Mouse (Mus musculus) CH12.LX (cell line): Measurements from ENCODE around the gene Mrs2. TPM values are rescaled to one million over a fixed set of nuclear protein-coding genes. Genes with fewer than 3 reads are reported as not detected.

Experiments used
- DNase-seq: peaks from one replicate; pipeline ENCODE4 v3.0.0-alpha.2; 2013; ENCODE audit errors: extremely low read depth
- H3K27ac ChIP-seq: 2 replicates; pipeline ENCODE4 v1.5.1; 2012; ENCODE audit warnings: low read depth, mild to moderate bottlenecking, control low read depth, moderate library complexity; ENCODE audit not compliant: insufficient read depth
- H3K27me3 ChIP-seq: replicated peaks from 2 replicates; pipeline ENCODE3; 2012; ENCODE audit warnings: inconsistent platforms
- H3K36me3 ChIP-seq, 2 experiments: replicated peaks in 1 of 2; 2 replicates each; pipeline versions ENCODE3 to v1.6.1; 2012; ENCODE audit warnings: inconsistent platforms in 1 of 2, low read length in 1 of 2, mild to moderate bottlenecking in 1 of 2, mixed read lengths in 1 of 2, moderate library complexity in 1 of 2; ENCODE audit not compliant: control insufficient read depth in 1 of 2, insufficient read depth in 1 of 2
- H3K4me1 ChIP-seq, 2 experiments: 2 replicates each; pipeline ENCODE4 v1.6.1; 2012; ENCODE audit warnings: inconsistent platforms in 1 of 2, moderate library complexity in 1 of 2; ENCODE audit not compliant: insufficient read depth in 2 of 2, control insufficient read depth in 1 of 2
- H3K4me2 ChIP-seq: 2 replicates; pipeline ENCODE4 v1.6.1; 2012; ENCODE audit warnings: low read depth, mild to moderate bottlenecking, control low read depth; ENCODE audit not compliant: poor library complexity, insufficient read depth, severe bottlenecking
- H3K4me3 ChIP-seq, 3 experiments: fragments of 150-350 bp in 1 of 3; sonication (generic) in 1 of 3; replicated peaks in 1 of 3; 2 replicates each; pipeline versions ENCODE3 to v1.5.1; 2011 to 2012; ENCODE audit warnings: low read depth in 2 of 3, low read length in 2 of 3, mild to moderate bottlenecking in 2 of 3, moderate library complexity in 2 of 3, control low read depth in 1 of 3, improper control_type of control experiment in 1 of 3, inconsistent platforms in 1 of 3, mixed read lengths in 1 of 3; ENCODE audit not compliant: poor library complexity in 1 of 3
- H3K79me2 ChIP-seq: replicated peaks from 2 replicates; pipeline ENCODE4 v1.6.1; 2012; ENCODE audit warnings: mild to moderate bottlenecking, moderate library complexity; ENCODE audit not compliant: control insufficient read depth, poor library complexity, insufficient read depth, severe bottlenecking; ENCODE audit errors: extremely low read depth
- H3K9ac ChIP-seq: 2 replicates; pipeline ENCODE4 v1.6.1; 2012; ENCODE audit warnings: low read depth, mild to moderate bottlenecking, control low read depth, moderate library complexity; ENCODE audit not compliant: insufficient read depth
- H3K9me3 ChIP-seq: replicated peaks from 2 replicates; pipeline ENCODE3; 2012; ENCODE audit warnings: low read length, inconsistent platforms, mixed read lengths
- BHLHE40 ChIP-seq: IDR thresholded peaks from 2 replicates; pipeline ENCODE4 v1.6.1; 2011; ENCODE audit warnings: mild to moderate bottlenecking, low read depth, low read length, improper control_type of control experiment
- CHD1 ChIP-seq: IDR thresholded peaks from 2 replicates; pipeline ENCODE4 v1.6.1; 2012; ENCODE audit warnings: low read depth, low read length, improper control_type of control experiment, inconsistent platforms
- CHD2 ChIP-seq: IDR thresholded peaks from 2 replicates; pipeline ENCODE4 v1.6.1; 2011; ENCODE audit warnings: low read length, improper control_type of control experiment
- CTCF ChIP-seq, 2 experiments: IDR thresholded peaks in 1 of 2; conservative IDR thresholded peaks in 1 of 2; 2 replicates each; pipeline ENCODE4 v1.5.1; 2011 to 2012; ENCODE audit warnings: low read depth in 2 of 2, low read length in 2 of 2, improper control_type of control experiment in 1 of 2, inconsistent platforms in 1 of 2, mild to moderate bottlenecking in 1 of 2, moderate library complexity in 1 of 2
- E2F4 ChIP-seq: IDR thresholded peaks from 2 replicates; pipeline ENCODE4 v1.6.1; 2011; ENCODE audit warnings: low read depth, low read length, improper control_type of control experiment; ENCODE audit not compliant: insufficient replicate concordance
- EP300 ChIP-seq: IDR thresholded peaks from 2 replicates; pipeline ENCODE4 v1.6.1; 2011; ENCODE audit warnings: low read length, improper control_type of control experiment
- ETS1 ChIP-seq: conservative IDR thresholded peaks from 2 replicates; pipeline ENCODE4 v1.6.1; 2012; ENCODE audit warnings: low read depth, mild to moderate bottlenecking, inconsistent platforms, low read length, improper control_type of control experiment, moderate library complexity
- GABPA ChIP-seq: IDR thresholded peaks from 2 replicates; pipeline ENCODE4 v1.6.1; 2012; ENCODE audit warnings: low read depth, low read length, improper control_type of control experiment, inconsistent platforms; ENCODE audit not compliant: insufficient replicate concordance
- HCFC1 ChIP-seq: IDR thresholded peaks from 2 replicates; pipeline ENCODE4 v1.6.1; 2012; ENCODE audit warnings: low read depth, mild to moderate bottlenecking, inconsistent platforms, low read length, improper control_type of control experiment
- IRF4 ChIP-seq: IDR thresholded peaks from 2 replicates; pipeline ENCODE4 v1.6.1; 2014; ENCODE audit warnings: low read depth, mild to moderate bottlenecking, inconsistent platforms, low read length, improper control_type of control experiment
- JUN ChIP-seq: IDR thresholded peaks from 2 replicates; pipeline ENCODE4 v1.6.1; 2011; ENCODE audit warnings: low read depth, mild to moderate bottlenecking, low read length, improper control_type of control experiment, moderate library complexity; ENCODE audit not compliant: insufficient read depth
- JUND ChIP-seq: conservative IDR thresholded peaks from 2 replicates; pipeline ENCODE4 v1.6.1; 2011; ENCODE audit warnings: low read depth, low read length, improper control_type of control experiment
- MAFK ChIP-seq: IDR thresholded peaks from 2 replicates; pipeline ENCODE4 v1.6.1; 2011; ENCODE audit warnings: low read length, improper control_type of control experiment; ENCODE audit not compliant: insufficient replicate concordance
- MAX ChIP-seq: IDR thresholded peaks from 2 replicates; pipeline ENCODE4 v1.6.1; 2011; ENCODE audit warnings: low read length, improper control_type of control experiment
- MAZ ChIP-seq: IDR thresholded peaks from 2 replicates; pipeline ENCODE4 v1.6.1; 2012; ENCODE audit warnings: low read depth, mild to moderate bottlenecking, inconsistent platforms, low read length, improper control_type of control experiment, moderate library complexity
- MXI1 ChIP-seq: IDR thresholded peaks from 2 replicates; pipeline ENCODE4 v1.6.1; 2011; ENCODE audit warnings: mild to moderate bottlenecking, low read depth, low read length, improper control_type of control experiment
- NELFE ChIP-seq: IDR thresholded peaks from 2 replicates; pipeline ENCODE4 v1.6.1; 2011; ENCODE audit warnings: low read depth, low read length, improper control_type of control experiment
- PAX5 ChIP-seq: IDR thresholded peaks from 2 replicates; pipeline ENCODE4 v1.6.1; 2012; ENCODE audit warnings: low read length, inconsistent platforms, mixed read lengths
- POLR2A ChIP-seq: IDR thresholded peaks from 2 replicates; pipeline ENCODE4 v1.6.1; 2011; ENCODE audit warnings: low read depth, mild to moderate bottlenecking, improper control_type of control experiment, low read length
- POLR2AphosphoS2 ChIP-seq: IDR thresholded peaks from 2 replicates; pipeline ENCODE4 v1.6.1; 2011; ENCODE audit warnings: low read depth, low read length, improper control_type of control experiment
- RCOR1 ChIP-seq: conservative IDR thresholded peaks from 2 replicates; pipeline ENCODE4 v1.6.1; 2012; ENCODE audit warnings: low read depth, mild to moderate bottlenecking, inconsistent platforms, low read length, improper control_type of control experiment
- SIN3A ChIP-seq: IDR thresholded peaks from 2 replicates; pipeline ENCODE4 v1.6.1; 2012; ENCODE audit warnings: low read length, improper control_type of control experiment, inconsistent platforms
- SMC3 ChIP-seq: IDR thresholded peaks from 2 replicates; pipeline ENCODE4 v1.6.1; 2011; ENCODE audit warnings: low read depth, low read length, improper control_type of control experiment
- TBP ChIP-seq: conservative IDR thresholded peaks from 2 replicates; pipeline ENCODE4 v1.6.1; 2011; ENCODE audit warnings: low read depth, low read length, improper control_type of control experiment
- TCF12 ChIP-seq: IDR thresholded peaks from 2 replicates; pipeline ENCODE4 v1.6.1; 2014; ENCODE audit warnings: low read depth, mild to moderate bottlenecking, inconsistent platforms, low read length, improper control_type of control experiment
- UBTF ChIP-seq: IDR thresholded peaks from 2 replicates; pipeline ENCODE4 v1.6.1; 2012; ENCODE audit warnings: low read depth, mild to moderate bottlenecking, inconsistent platforms, low read length, improper control_type of control experiment, moderate library complexity
- USF1 ChIP-seq: IDR thresholded peaks from 2 replicates; pipeline ENCODE4 v1.6.1; 2014; ENCODE audit warnings: low read depth, mild to moderate bottlenecking, inconsistent platforms, low read length, improper control_type of control experiment
- ZC3H11A ChIP-seq: IDR thresholded peaks from 2 replicates; pipeline ENCODE4 v1.6.1; 2012; ENCODE audit warnings: low read depth, mild to moderate bottlenecking, inconsistent platforms, low read length, improper control_type of control experiment
- dilution Hi-C: fragments of 300-500 bp; cut with MboI; formaldehyde crosslinking; loops from 2 replicates; pipeline ENCODE4 v1.14.3; 2020; ENCODE audit warnings: low sequenced_read_pairs; ENCODE audit not compliant: extremely low pct_unique_long_range_greater_than_20kb, extremely low pct_ligation_motif_present
- in situ Hi-C: fragments of 300-500 bp; cut with MboI; formaldehyde crosslinking; loops from 3 replicates; pipeline ENCODE4 v1.14.3; 2019; ENCODE audit warnings: low sequenced_read_pairs, low pct_ligation_motif_present, low pct_unique_long_range_greater_than_20kb, mixed read lengths
- polyA plus RNA-seq: library from polyadenylated mRNA; unstranded; fragments of >175 nt; gene quantifications from 2 replicates; pipeline ENCODE4 v1.2.1, GENCODE M21; 2012; ENCODE audit warnings: low read depth; ENCODE audit not compliant: insufficient read length
- total RNA-seq, 2 experiments: library from RNA; depleted of rRNA; stranded (reverse); fragments of 300-350 nt in 1 of 2; fragments of >200 nt in 1 of 2; gene quantifications; 2 replicates each; pipeline ENCODE4 v1.2.3; 2012 to 2014

The Mrs2 gene
- total and polyA plus RNA-seq, 3 experiments: 12.1 to 29.5 (median 12.6) TPM

DNA sequence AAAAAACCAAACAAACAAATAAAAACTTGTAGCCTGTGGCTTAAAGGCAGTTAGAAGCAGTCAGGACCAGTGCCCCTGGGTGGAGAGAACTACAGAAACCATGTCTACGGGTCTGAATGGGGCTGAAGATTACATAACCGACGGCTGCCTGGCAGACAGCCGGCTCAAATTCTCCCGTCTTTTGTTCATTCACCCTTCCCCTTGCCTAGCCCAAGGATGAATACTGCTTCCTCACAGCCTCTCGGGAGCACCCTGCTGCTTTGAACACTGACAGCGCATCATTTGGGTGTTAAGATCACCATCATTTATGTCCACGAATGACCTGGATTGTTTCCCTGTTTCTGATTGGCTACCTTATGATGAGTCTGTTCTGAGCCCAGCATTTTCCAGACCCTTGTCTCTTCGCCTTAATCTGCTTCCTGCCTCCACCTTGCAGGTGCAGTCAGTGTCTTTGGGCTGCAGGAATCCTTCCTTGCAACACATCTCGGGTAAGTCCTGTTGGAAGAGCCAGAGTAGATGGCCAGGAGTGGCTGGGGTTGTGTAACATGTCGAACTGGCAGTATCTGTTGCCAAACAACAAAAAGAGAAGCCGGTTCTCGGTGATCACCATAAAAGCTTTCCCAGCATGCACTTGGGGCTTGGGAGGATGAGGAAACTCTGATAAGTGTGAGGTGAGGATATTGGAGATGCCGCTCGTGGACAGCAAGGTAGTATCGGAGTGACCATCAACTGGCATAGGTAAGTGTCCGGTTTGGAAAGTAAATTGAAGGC, 77.5 kb downstream of the Mrs2 start, which contains the start of gene Gpld1:
TSS of gene Gpld1 (plus strand) at position 641 of the 771 bp plus-strand sequence.
- Histone ChIP-seq H3K4me1 (peaks cover 3 to 10% of the 10 kb centered on the region in 2 experiments; a peak in 1 of 4 replicates), H3K4me2 (peak within 1 kb of the TSS; percentile 37), H3K9ac (no peak within 1 kb of the TSS), H3K79me2 (no peaks in the 10 kb centered on the region), H3K9me3 (no peaks in the 10 kb centered on the region), H3K27me3 (peaks cover 6% of the 10 kb centered on the region), H3K27ac (no peak within 1 kb of the TSS), H3K4me3 (peak within 1 kb of the TSS in 1 of 3 experiments; percentile 14), H3K36me3 (no peaks in the 10 kb centered on the region)
- no peak for DNase-seq
- in situ Hi-C loops (no loop called here), dilution Hi-C loops (no loop called here)
- no peak for TF ChIP-seq MAX
- TF ChIP-seq NELFE: no peak
- TF ChIP-seq JUND: no peak
- TF ChIP-seq HCFC1: no peak
- no peak for TF ChIP-seq EP300
- no peak for TF ChIP-seq CHD2
- no peak for TF ChIP-seq ZC3H11A
- TF ChIP-seq E2F4: no peak
- TF ChIP-seq CTCF (conservative IDR thresholded peaks at IDR 0.05 in 1 of 2, IDR thresholded peaks at IDR 0.05 in 1 of 2; ENCODE audit: low read depth in 2 of 2, low read length in 2 of 2): no peak
- TF ChIP-seq JUN: no peak
- TF ChIP-seq GABPA: no peak
- TF ChIP-seq MXI1: no peak
- no peak for TF ChIP-seq BHLHE40
- TF ChIP-seq USF1: no peak
- TF ChIP-seq IRF4: no peak
- no peak for TF ChIP-seq MAZ
- TF ChIP-seq TBP: no peak
- TF ChIP-seq, all 38 proteins: peak for 0

DNA sequence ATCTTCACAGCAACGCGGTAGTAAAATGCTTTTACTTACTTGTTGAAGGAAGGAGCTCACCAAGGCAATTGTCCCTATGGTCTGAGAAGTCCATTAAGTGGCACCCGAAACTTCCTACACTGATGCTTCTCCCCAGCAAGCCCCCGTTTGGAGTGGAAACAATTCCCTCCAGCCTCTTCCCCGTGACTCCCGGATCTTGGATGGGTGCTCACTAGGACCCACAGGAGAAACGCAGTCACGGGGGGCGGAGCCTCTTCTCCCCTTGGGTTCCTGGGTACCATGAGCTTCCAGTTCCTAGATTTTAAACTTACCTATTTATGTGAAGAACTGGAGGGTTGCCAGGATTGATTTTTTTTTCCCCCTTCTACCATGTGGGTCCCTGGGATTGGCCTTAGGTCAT, 80.7 kb downstream of the Mrs2 start:
- TF ChIP-seq UBTF (no peak), SIN3A (no peak), ETS1 (no peak), PAX5 (no peak), GABPA (no peak), MAFK (no peak), SMC3 (no peak), POLR2AphosphoS2 (no peak), MXI1 (no peak), CTCF (conservative IDR thresholded peaks at IDR 0.05 in 1 of 2, IDR thresholded peaks at IDR 0.05 in 1 of 2; ENCODE audit: low read depth in 2 of 2, low read length in 2 of 2) (no peak), POLR2A (no peak), CHD1 (no peak), HCFC1 (no peak), TCF12 (no peak), JUND (no peak), EP300 (no peak), RCOR1 (no peak)
- no peak overlapping the region for H3K4me3 ChIP-seq
- no peak overlapping the region; the same call in 1 of the 2 replicates for H3K9ac ChIP-seq
- DNase-seq: no peak
- no peak overlapping the region for H3K27ac ChIP-seq
- dilution Hi-C loops: no loop called here
- peaks cover 3 to 10% of the 10 kb centered on the region in 2 experiments; a peak in 2 of 4 replicates for H3K4me1 ChIP-seq
- H3K9me3 ChIP-seq: no peaks in the 10 kb centered on the region
- no peak overlapping the region for H3K4me2 ChIP-seq
- no peaks in the 10 kb centered on the region for H3K36me3 ChIP-seq
- peaks cover 13% of the 10 kb centered on the region for H3K27me3 ChIP-seq
- H3K79me2 ChIP-seq: no peaks in the 10 kb centered on the region; the same call in 1 of the 2 replicates
- in situ Hi-C loops: loop anchor here (5.0 kb wide), 1 partner anchor 43 kb away; no protein-coding TSS in a partner anchor
